Mouse (Mus musculus): ENCODE results near the gene Zfp827. TPM values are rescaled to one million over a fixed set of nuclear protein-coding genes. Genes with fewer than 3 reads are reported as not detected.

Gene Zfp827
- polyA plus RNA-seq, 1 experiment from 2014 or later, result 5.5 TPM

DNA sequence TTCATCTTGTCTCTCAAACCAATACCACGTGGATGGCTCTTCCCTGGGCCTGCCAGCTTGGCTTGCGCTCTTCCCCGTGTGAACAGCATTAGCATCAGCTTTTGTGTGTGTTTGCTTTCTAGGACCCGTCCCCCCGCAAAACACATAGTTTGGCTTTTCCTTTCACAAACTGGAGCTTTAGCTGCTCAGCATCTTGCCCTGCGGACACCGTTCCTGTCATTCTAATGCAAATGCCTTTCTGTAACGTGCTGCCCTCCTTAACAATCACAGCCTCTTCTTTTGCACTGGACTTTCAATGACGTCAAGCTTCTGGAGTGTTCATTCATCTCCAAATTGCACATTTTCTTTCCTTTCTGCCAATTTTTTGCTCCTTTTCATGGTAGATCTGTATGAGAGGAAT, 196.1 kb downstream of the Zfp827 start:
- Histone ChIP-seq H3K9ac (ENCODE audit: low read length) (no peak overlapping the region), H3K36me3 (ENCODE audit: control insufficient read depth, insufficient read depth, low read length) (no peaks in the 10 kb centered on the region), H3K27ac (ENCODE audit: low read length) (no peak overlapping the region), H3K4me2 (ENCODE audit: low read depth, low read length) (no peak overlapping the region), H3K4me3 (ENCODE audit: low read length) (no peak overlapping the region), H3K27me3 (ENCODE audit: control insufficient read depth, insufficient read depth, low read depth, low read length) (no peaks in the 10 kb centered on the region), H3K4me1 (replicated peaks; ENCODE audit: control insufficient read depth, insufficient read depth, low read length) (peaks cover 5% of the 10 kb centered on the region; the same call in 1 of the 2 replicates), H3K9me3 (ENCODE audit: control insufficient read depth, low read length) (no peaks in the 10 kb centered on the region)
- WGBS, result 88% methylated on average over 9 of the region's 9 CpGs
- ATAC-seq (ENCODE audit: low read depth), result no peak

DNA sequence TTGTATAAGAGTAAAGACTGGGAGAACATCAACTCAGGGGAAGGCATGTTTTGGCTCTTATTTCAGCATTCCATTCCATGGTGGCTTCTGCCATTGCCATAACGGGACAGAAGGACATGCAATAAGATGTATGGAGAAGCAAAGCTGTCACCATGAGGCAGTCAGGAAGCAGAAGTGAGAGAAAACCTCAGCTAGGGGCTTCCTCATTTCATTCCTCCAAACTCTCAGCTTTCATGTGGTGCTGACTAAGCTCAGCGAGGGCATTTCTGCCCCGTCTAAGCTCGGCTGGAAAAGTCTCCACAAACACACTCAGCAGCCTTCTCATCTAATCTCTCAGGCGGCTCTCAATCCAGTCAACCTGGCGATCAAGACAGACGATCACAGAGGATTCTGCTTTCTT, 197.3 kb downstream of the Zfp827 start:
- no peak overlapping the region for H3K4me3 ChIP-seq (ENCODE audit: low read length)
- no peaks in the 10 kb centered on the region for H3K9me3 ChIP-seq (ENCODE audit: control insufficient read depth, low read length)
- 56% methylated on average over 7 of the region's 7 CpGs for WGBS
- H3K4me1 ChIP-seq (replicated peaks; ENCODE audit: control insufficient read depth, insufficient read depth, low read length), result peaks cover 5% of the 10 kb centered on the region; the same call in 1 of the 2 replicates
- H3K9ac ChIP-seq (ENCODE audit: low read length), result no peak overlapping the region
- H3K27me3 ChIP-seq (ENCODE audit: control insufficient read depth, insufficient read depth, low read depth, low read length), result no peaks in the 10 kb centered on the region
- no peak for ATAC-seq (ENCODE audit: low read depth)
- no peak overlapping the region for H3K4me2 ChIP-seq (ENCODE audit: low read depth, low read length)
- H3K36me3 ChIP-seq (ENCODE audit: control insufficient read depth, insufficient read depth, low read length), result no peaks in the 10 kb centered on the region
- no peak overlapping the region for H3K27ac ChIP-seq (ENCODE audit: low read length)

DNA sequence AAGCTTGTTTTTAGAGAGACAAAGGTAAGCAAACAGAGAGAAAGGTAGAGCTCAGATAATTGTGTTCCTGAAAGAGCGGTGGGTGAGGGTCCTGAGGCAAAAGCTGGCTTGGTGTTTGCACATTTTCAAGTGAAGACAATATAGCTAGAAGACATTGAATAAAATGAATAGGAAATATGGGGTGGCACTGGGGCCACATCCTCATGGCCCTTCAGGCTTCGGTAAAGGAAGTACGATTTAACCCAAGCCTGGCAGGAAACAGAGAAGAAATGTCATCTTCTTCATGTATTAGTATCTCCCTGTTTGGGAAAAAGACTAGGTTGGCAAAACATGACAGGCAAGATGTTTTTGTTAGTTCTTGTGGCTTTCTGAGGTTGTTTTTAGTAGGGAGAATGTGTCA, 197.8 kb downstream of the Zfp827 start:
- no peak overlapping the region for H3K4me3 ChIP-seq (ENCODE audit: low read length)
- H3K9ac ChIP-seq (ENCODE audit: low read length), result no peak overlapping the region
- 78% methylated on average over 3 of the region's 3 CpGs for WGBS
- H3K27ac ChIP-seq (ENCODE audit: low read length), result no peak overlapping the region
- no peaks in the 10 kb centered on the region for H3K27me3 ChIP-seq (ENCODE audit: control insufficient read depth, insufficient read depth, low read depth, low read length)
- H3K36me3 ChIP-seq (ENCODE audit: control insufficient read depth, insufficient read depth, low read length), result no peaks in the 10 kb centered on the region
- H3K4me2 ChIP-seq (ENCODE audit: low read depth, low read length), result no peak overlapping the region
- H3K4me1 ChIP-seq (replicated peaks; ENCODE audit: control insufficient read depth, insufficient read depth, low read length), result peaks cover 5% of the 10 kb centered on the region; the same call in 1 of the 2 replicates
- H3K9me3 ChIP-seq (ENCODE audit: control insufficient read depth, low read length), result no peaks in the 10 kb centered on the region
- no peak for ATAC-seq (ENCODE audit: low read depth)

- H3K36me3 ChIP-seq (ENCODE audit: control insufficient read depth, insufficient read depth, low read length), result no peaks in the 10 kb centered on the region
- H3K9ac ChIP-seq (ENCODE audit: low read length), result no peak overlapping the region
- ATAC-seq (ENCODE audit: low read depth), result no peak
- no peaks in the 10 kb centered on the region for H3K27me3 ChIP-seq (ENCODE audit: control insufficient read depth, insufficient read depth, low read depth, low read length)
- H3K4me2 ChIP-seq (ENCODE audit: low read depth, low read length), result no peak overlapping the region
- no peak overlapping the region for H3K27ac ChIP-seq (ENCODE audit: low read length)
- peaks cover 5% of the 10 kb centered on the region; the same call in 1 of the 2 replicates for H3K4me1 ChIP-seq (replicated peaks; ENCODE audit: control insufficient read depth, insufficient read depth, low read length)
- 77% methylated on average over 4 of the region's 4 CpGs for WGBS
- no peak overlapping the region for H3K4me3 ChIP-seq (ENCODE audit: low read length)
- H3K9me3 ChIP-seq (ENCODE audit: control insufficient read depth, low read length), result no peaks in the 10 kb centered on the region
Measured at GRCm38 (mm10) chr8:79227194-79227593, 199.0 kb downstream of the Zfp827 start.

- H3K4me3 ChIP-seq (ENCODE audit: low read length), result no peak overlapping the region
- H3K36me3 ChIP-seq (ENCODE audit: control insufficient read depth, insufficient read depth, low read length), result no peaks in the 10 kb centered on the region
- H3K9ac ChIP-seq (ENCODE audit: low read length), result no peak overlapping the region
- no peak overlapping the region for H3K4me2 ChIP-seq (ENCODE audit: low read depth, low read length)
- H3K27ac ChIP-seq (ENCODE audit: low read length), result no peak overlapping the region
- H3K4me1 ChIP-seq (replicated peaks; ENCODE audit: control insufficient read depth, insufficient read depth, low read length), result no peaks in the 10 kb centered on the region
- no peak for ATAC-seq (ENCODE audit: low read depth)
- 73% methylated on average over 3 of the region's 3 CpGs for WGBS
- no peaks in the 10 kb centered on the region for H3K9me3 ChIP-seq (ENCODE audit: control insufficient read depth, low read length)
- H3K27me3 ChIP-seq (ENCODE audit: control insufficient read depth, insufficient read depth, low read depth, low read length), result no peaks in the 10 kb centered on the region
Measured at GRCm38 (mm10) chr8:79227916-79228315, 199.7 kb downstream of the Zfp827 start.

DNA sequence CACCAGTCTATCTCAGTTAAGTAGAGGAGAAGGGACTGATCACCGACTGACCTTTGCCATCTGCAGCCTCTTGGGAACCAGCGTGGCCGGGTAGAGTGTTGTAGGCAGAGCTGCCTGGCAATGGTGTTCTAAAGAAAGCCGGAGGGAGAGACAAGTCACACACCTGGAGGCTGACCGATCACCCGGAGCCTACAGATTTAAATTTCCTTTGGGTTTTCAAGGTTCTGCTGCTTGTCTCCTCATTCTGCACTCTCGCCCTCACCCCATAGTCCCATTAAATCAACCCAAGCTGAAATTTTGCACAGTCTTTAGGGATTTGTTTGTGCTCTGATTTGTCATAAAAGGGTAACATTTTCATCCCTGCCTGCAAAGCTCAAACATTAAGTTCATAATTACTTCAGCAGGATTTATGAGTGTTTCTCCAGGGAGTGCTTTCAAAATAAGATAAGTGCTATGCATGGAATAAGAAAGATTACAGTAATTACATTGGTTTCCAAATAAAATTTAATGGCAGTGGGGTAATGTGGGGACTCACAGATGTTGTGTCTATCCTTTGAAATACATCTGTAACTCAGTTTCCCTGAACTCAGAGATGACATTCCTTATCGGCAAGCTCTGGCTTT, 201.1 kb downstream of the Zfp827 start:
- 87% methylated on average over 8 of the region's 8 CpGs for WGBS
- H3K27ac ChIP-seq (ENCODE audit: low read length), result no peak overlapping the region
- H3K4me1 ChIP-seq (replicated peaks; ENCODE audit: control insufficient read depth, insufficient read depth, low read length), result no peaks in the 10 kb centered on the region
- no peaks in the 10 kb centered on the region for H3K36me3 ChIP-seq (ENCODE audit: control insufficient read depth, insufficient read depth, low read length)
- no peaks in the 10 kb centered on the region for H3K9me3 ChIP-seq (ENCODE audit: control insufficient read depth, low read length)
- H3K4me3 ChIP-seq (ENCODE audit: low read length), result no peak overlapping the region
- H3K4me2 ChIP-seq (ENCODE audit: low read depth, low read length), result no peak overlapping the region
- ATAC-seq (ENCODE audit: low read depth), result no peak
- H3K27me3 ChIP-seq (ENCODE audit: control insufficient read depth, insufficient read depth, low read depth, low read length), result no peaks in the 10 kb centered on the region
- H3K9ac ChIP-seq (ENCODE audit: low read length), result no peak overlapping the region

GRCm38 (mm10) chr8:79239320-79239719, 211.1 kb downstream of the Zfp827 start:
- H3K36me3 ChIP-seq (ENCODE audit: control insufficient read depth, insufficient read depth, low read length), result no peaks in the 10 kb centered on the region
- H3K9ac ChIP-seq (ENCODE audit: low read length), result no peak overlapping the region
- no peak overlapping the region for H3K27ac ChIP-seq (ENCODE audit: low read length)
- no peaks in the 10 kb centered on the region for H3K4me1 ChIP-seq (replicated peaks; ENCODE audit: control insufficient read depth, insufficient read depth, low read length)
- H3K27me3 ChIP-seq (ENCODE audit: control insufficient read depth, insufficient read depth, low read depth, low read length), result no peaks in the 10 kb centered on the region
- H3K4me2 ChIP-seq (ENCODE audit: low read depth, low read length), result no peak overlapping the region
- H3K4me3 ChIP-seq (ENCODE audit: low read length), result no peak overlapping the region
- ATAC-seq (ENCODE audit: low read depth), result no peak
- no peaks in the 10 kb centered on the region for H3K9me3 ChIP-seq (ENCODE audit: control insufficient read depth, low read length)
- WGBS, result 68% methylated on average over 3 of the region's 3 CpGs

DNA sequence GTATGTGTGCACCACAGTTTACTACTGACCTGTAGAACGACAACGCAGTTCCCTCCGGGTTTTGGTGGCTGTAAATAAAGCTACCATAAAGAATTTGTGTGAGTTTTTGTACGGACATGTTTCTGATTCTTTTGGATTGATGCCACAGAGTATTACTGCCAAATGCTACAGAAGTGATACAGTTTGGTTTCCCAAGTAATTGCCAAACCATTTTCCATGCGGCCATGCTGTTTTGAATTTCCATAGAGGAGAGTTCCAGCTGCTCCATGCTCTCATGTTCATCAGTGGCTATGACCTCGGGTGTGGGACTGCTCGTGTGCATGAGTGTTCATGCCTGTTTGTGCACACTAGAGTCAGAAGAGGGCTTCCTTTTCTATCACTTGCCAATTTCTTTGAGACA, 211.8 kb downstream of the Zfp827 start:
- WGBS, result 64% methylated on average over 7 of the region's 7 CpGs
- Histone ChIP-seq H3K4me1 (replicated peaks; ENCODE audit: control insufficient read depth, insufficient read depth, low read length) (no peaks in the 10 kb centered on the region), H3K9me3 (ENCODE audit: control insufficient read depth, low read length) (no peaks in the 10 kb centered on the region), H3K4me2 (ENCODE audit: low read depth, low read length) (no peak overlapping the region), H3K4me3 (ENCODE audit: low read length) (no peak overlapping the region), H3K27ac (ENCODE audit: low read length) (no peak overlapping the region), H3K9ac (ENCODE audit: low read length) (no peak overlapping the region), H3K36me3 (ENCODE audit: control insufficient read depth, insufficient read depth, low read length) (no peaks in the 10 kb centered on the region), H3K27me3 (ENCODE audit: control insufficient read depth, insufficient read depth, low read depth, low read length) (no peaks in the 10 kb centered on the region)
- no peak for ATAC-seq (ENCODE audit: low read depth)

Measured in lung, embryonic 16.5 days (tissue).